Mouse (Mus musculus): Measurements from ENCODE around the gene Id2.

DNA sequence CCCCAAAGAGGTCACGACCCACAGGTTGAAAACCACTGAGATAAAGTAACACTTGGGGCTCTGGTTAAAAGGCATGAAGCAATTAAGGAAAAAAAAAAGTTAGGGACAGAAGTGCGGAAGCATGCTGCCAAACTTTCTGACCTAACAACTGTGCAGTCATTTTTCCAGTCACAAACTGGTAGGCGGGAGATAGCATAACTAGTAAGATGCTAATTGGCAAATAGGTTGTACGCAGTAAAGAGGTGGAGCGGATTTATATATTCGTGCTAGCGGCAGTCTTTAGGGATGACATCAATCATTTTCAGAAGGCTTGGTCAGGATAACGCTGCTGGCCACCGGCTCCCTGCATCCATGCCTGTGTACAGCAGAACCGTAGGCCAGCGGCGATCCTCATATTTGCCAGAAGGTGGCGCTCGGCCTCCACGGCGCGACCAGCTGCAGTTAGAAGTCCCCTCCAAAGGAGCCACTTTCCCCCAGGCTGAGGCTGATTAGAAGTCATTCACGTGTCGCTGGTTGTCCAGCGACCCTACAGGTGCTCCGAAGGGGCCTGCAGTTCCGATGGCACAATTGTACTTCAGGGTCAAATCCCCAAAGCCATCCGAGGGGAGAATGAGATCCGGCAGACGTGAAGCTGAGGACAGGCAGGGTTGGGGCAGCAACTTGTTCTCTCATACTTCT, 4.8 kb downstream of the Id2 start:
- TF ChIP-seq GATA1 (IDR thresholded peaks at IDR 0.05; ENCODE audit: low read length) (no peak), TAL1 (IDR thresholded peaks at IDR 0.05; ENCODE audit: low read length) (no peak)

All from erythroblast, embryonic 14.5 days (primary cell).